Mouse (Mus musculus) liver, embryonic 14.5 days (tissue): Measurements from ENCODE around the gene Gpatch4. TPM values are rescaled to one million over a fixed set of nuclear protein-coding genes. Genes with fewer than 3 reads are reported as not detected.

Source experiments
- ATAC-seq: fragments of 200-750 bp; cut with Nextera tagmentation; 2 replicates; pipeline ENCODE4 v1.8.0; 2017; ENCODE audit warnings: moderate number of reproducible peaks, mild to moderate bottlenecking, moderate library complexity; ENCODE audit not compliant: insufficient read depth
- DNase-seq, 3 experiments: peaks; one replicate each; pipeline ENCODE4 v3.0.0-alpha.2; 2012 to 2013; ENCODE audit warnings: low read depth in 3 of 3, low spot score in 3 of 3
- H3K27ac ChIP-seq: fragments of 300-500 bp; sonication (generic); 2 replicates; pipeline ENCODE4 v1.5.1; 2014; ENCODE audit warnings: moderate library complexity, mild to moderate bottlenecking, control low read depth, inconsistent platforms
- H3K27me3 ChIP-seq: fragments of 300-500 bp; sonication (generic); 2 replicates; pipeline ENCODE4 v1.6.1; 2014; ENCODE audit warnings: mild to moderate bottlenecking, low read length, moderate library complexity; ENCODE audit not compliant: control insufficient read depth, insufficient read depth
- H3K36me3 ChIP-seq: fragments of 300-500 bp; sonication (generic); replicated peaks from 2 replicates; pipeline ENCODE4 v1.6.1; 2014; ENCODE audit warnings: low read depth; ENCODE audit not compliant: control insufficient read depth, insufficient read depth
- H3K4me1 ChIP-seq, 2 experiments: fragments of 200-500 bp in 1 of 2; fragments of 300-500 bp in 1 of 2; sonication (generic) in 1 of 2; replicated peaks; 2 replicates each; pipeline ENCODE4 v1.6.1; 2012 to 2014; ENCODE audit warnings: antibody characterized with exemption in 1 of 2, inconsistent platforms in 1 of 2, low read length in 1 of 2; ENCODE audit not compliant: control insufficient read depth in 2 of 2, insufficient read depth in 2 of 2
- H3K4me2 ChIP-seq: fragments of 300-500 bp; sonication (generic); 2 replicates; pipeline ENCODE4 v1.6.1; 2014; ENCODE audit warnings: low read depth, mild to moderate bottlenecking, control low read depth, moderate library complexity
- H3K4me3 ChIP-seq, 2 experiments: fragments of 200-500 bp in 1 of 2; fragments of 300-500 bp in 1 of 2; sonication (generic) in 1 of 2; 2 replicates each; pipeline ENCODE4 v1.5.1; 2012 to 2014; ENCODE audit warnings: low read depth in 2 of 2, low read length in 2 of 2, mild to moderate bottlenecking in 2 of 2, control low read depth in 1 of 2, inconsistent platforms in 1 of 2, moderate library complexity in 1 of 2; ENCODE audit not compliant: insufficient read depth in 1 of 2
- H3K9ac ChIP-seq: fragments of 300-500 bp; sonication (generic); replicated peaks from 2 replicates; pipeline ENCODE4 v1.6.1; 2014; ENCODE audit warnings: mild to moderate bottlenecking, control low read depth, moderate library complexity
- H3K9me3 ChIP-seq: fragments of 300-500 bp; sonication (generic); 2 replicates; pipeline ENCODE4 v1.6.1; 2016; ENCODE audit warnings: low read length, mixed read lengths; ENCODE audit not compliant: control insufficient read depth
- CTCF ChIP-seq: IDR thresholded peaks from 2 replicates; pipeline ENCODE4 v1.5.1; 2016; ENCODE audit warnings: antibody characterized with exemption, low read depth, control low read depth
- EP300 ChIP-seq: IDR thresholded peaks from 2 replicates; pipeline ENCODE4 v1.6.1; 2016; ENCODE audit warnings: antibody characterized with exemption, low read depth
- WGBS: fragments of 180-500 bp; shearing (Covaris S2); extraction: QIAGEN DNeasy Blood & Tissue Kit; methylation state at CpG from one replicate; pipeline ENCODE4 v1.1.7; 2014; ENCODE audit not compliant: insufficient replicate concordance; 5-methylcytosine and 5-hydroxymethylcytosine counted together
- polyA plus RNA-seq, 2 experiments: library from polyadenylated mRNA; depleted of rRNA in 1 of 2; stranded (reverse) in 1 of 2; unstranded in 1 of 2; fragments of >200 nt; fragmentation: Nextera tagmentation in 1 of 2; extraction: Ambion mirVana in 1 of 2; gene quantifications; 2 replicates each; pipeline versions ENCODE4 v1.2.1 to v1.2.3; 2012 to 2014

Gene Gpatch4
- polyA plus RNA-seq, 2 experiments = 11.5 to 19.0 TPM

- Histone ChIP-seq H3K4me2 (no peak overlapping the region), H3K9ac (no peak overlapping the region), H3K27ac (no peak overlapping the region), H3K27me3 (peaks cover 89% of the 10 kb centered on the region), H3K4me1 (no peaks in the 10 kb centered on the region), H3K4me3 (no peak overlapping the region), H3K36me3 (no peaks in the 10 kb centered on the region), H3K9me3 (no peaks in the 10 kb centered on the region)
- DNase-seq (no peak), ATAC-seq (no peak)
- 5% methylated on average over 7 of the region's 7 CpGs for WGBS
- TF ChIP-seq CTCF = no peak
- TF ChIP-seq EP300 = no peak
Observed at GRCm38 (mm10) chr3:87998747-87999146, 44.2 kb upstream of the Gpatch4 start.

DNA sequence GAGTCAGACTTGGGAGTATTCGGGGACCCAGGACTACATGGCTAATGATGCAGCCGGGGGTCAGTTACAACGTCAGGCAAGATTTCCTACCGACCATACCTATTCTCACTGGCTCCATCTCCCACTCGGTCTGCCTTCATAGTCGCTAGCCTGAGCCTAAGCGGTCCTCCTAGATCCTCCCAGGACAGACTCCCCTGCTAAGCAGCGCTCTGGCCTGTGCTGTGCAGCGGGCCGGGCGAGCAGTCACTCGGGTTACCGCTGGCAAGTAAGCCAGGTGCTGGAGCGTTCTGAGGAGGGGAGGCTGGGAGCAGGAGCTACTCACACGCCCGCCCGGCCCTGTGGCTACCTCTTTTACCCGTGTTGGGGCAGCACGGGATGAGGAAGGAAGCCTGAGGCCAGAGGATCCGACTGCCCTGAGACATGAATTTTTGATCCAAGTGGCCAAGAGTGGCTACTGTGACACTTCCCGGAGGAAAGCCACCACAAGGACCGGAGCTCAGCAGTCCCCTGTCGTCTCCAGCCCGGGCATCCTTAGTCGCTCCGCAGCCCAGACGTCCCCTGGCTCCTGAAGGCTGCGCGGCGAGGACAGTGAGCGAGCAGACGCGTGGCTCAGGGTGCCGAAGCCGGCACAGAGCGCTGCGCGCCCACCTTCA lies 43.5 kb upstream of the Gpatch4 start:
- DNase-seq = no peak
- Histone ChIP-seq H3K9ac (no peak overlapping the region), H3K27ac (no peak overlapping the region), H3K4me3 (no peak overlapping the region), H3K36me3 (no peaks in the 10 kb centered on the region), H3K4me2 (no peak overlapping the region), H3K27me3 (peaks cover 83% of the 10 kb centered on the region), H3K4me1 (no peaks in the 10 kb centered on the region), H3K9me3 (no peaks in the 10 kb centered on the region)
- ATAC-seq = no peak
- TF ChIP-seq CTCF = no peak
- no peak for TF ChIP-seq EP300
- WGBS = 2% methylated on average over 38 of the region's 38 CpGs

DNA sequence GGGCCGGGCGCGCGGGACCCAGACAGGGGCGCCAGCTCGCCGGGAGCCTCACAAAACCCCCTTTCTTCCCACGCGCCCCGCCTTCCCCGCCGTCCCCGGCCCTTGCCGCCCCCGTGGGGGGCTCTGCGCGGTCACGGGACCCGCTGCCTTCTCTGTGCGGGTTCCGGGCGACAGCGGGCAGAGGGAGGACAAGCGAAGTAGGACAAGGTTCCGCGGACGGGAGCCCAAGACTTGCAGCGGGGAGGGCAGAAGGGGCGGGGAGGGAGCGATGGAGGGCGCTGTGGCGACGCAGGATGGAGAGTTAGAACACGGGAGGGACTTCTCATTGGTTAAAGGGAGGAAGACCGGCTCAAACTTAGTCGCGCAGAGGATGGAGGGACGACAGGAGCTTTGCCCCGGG lies 42.7 kb upstream of the Gpatch4 start, which contains the start of gene Bcan:
Bcan (minus strand) TSS at position 50 of the 400 bp plus-strand sequence.
- H3K9ac ChIP-seq = no peak within 1 kb of the TSS
- no peaks in the 10 kb centered on the region for H3K36me3 ChIP-seq
- no peak within 1 kb of the TSS for H3K4me2 ChIP-seq
- H3K9me3 ChIP-seq = no peaks in the 10 kb centered on the region
- DNase-seq (no peak), ATAC-seq (no peak)
- TF ChIP-seq EP300 (no peak), CTCF (no peak)
- no peak within 1 kb of the TSS for H3K4me3 ChIP-seq
- H3K27me3 ChIP-seq = peaks cover 77% of the 10 kb centered on the region
- 1% methylated on average over 39 of the region's 39 CpGs for WGBS
- no peaks in the 10 kb centered on the region for H3K4me1 ChIP-seq
- H3K27ac ChIP-seq = no peak within 1 kb of the TSS

DNA sequence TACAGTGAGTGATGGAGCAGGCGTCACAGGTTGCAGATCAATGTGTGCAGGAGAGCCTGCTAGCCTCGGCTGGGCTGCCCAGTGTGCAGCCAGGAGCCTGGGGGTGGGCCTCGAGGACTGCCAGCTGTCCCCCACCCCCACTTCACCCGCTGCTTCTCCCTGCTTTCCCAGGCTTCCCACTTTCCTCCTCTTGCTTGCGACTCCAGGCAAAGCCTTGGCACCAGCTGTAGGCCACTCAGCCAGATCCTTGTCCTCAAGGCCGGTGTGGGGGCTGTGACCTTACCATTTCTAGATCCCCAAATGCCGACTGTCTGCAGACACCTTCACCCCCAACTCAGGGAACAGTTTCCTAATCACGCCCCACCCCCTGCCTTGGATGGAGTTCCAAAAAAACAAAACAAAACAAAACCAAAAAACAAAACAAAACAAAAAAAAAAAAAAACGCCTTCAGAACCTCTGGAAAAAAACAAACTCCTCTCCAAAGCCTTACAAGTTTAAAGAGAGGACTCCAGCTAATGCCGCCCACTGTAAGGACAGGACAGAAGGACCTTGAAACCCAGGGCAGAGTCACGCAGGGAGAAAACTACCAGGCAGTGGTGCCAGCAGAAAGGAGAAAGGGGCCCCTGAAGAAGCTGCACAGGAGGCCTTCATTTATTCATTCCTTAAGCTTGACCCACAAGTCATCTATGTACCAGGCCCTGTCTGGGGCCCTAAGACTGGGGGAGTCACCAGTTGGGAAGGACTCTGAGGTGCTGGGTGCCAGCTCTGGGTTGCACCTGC lies 41.9 kb upstream of the Gpatch4 start:
- no peak for ATAC-seq

DNA sequence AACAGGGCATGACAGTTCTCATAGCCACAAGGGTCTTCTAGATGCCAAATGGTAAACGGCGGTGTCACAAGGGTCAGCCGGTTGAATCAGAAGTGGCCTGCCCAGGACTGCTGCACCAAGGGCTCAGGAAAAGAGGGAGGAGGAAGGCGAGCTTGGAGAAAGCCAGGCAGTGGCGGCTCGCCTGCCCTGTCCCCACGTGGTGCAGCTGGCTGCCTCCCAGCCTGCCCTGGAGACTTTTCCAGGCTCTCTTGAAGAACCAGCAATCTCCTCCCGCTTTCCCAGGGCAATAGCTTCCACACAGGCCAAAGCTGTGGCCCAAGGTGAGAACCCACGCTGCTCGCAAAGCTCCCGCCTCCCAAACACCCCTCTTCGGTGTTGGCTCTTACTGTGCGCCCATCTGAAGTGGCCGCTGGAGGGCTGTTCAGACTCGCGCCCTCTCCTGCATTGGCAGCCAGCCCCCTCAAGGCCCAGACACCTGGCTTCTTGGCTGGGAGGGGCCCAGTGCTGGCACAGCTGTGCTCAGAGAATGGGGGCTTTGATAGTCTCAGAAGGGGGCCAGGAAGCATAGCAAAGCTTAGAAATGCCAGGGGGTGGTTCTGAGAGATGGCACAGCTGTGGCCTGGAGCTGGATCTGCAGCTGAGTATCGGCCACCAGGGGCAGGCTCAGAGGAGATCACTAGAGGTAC lies 40.5 kb upstream of the Gpatch4 start:
- Histone ChIP-seq H3K36me3 (no peaks in the 10 kb centered on the region), H3K27me3 (peaks cover 54% of the 10 kb centered on the region), H3K9me3 (no peaks in the 10 kb centered on the region; the same call in 1 of the 2 replicates), H3K4me2 (no peak overlapping the region), H3K4me3 (no peak overlapping the region), H3K4me1 (no peaks in the 10 kb centered on the region), H3K27ac (no peak overlapping the region), H3K9ac (no peak overlapping the region)
- 5% methylated on average over 17 of the region's 17 CpGs for WGBS
- ATAC-seq = no peak
- TF ChIP-seq CTCF (peak; percentile 6; the same call in 1 of the 2 replicates), EP300 (no peak)
- no peak for DNase-seq

More for the DNA sequence above, 41.9 kb upstream of the Gpatch4 start:
- H3K4me2 ChIP-seq = no peak overlapping the region
- WGBS = 8% methylated on average over 11 of the region's 11 CpGs
- H3K9ac ChIP-seq = no peak overlapping the region
- no peak overlapping the region for H3K27ac ChIP-seq
- no peak for TF ChIP-seq CTCF
- no peak for TF ChIP-seq EP300
- peaks cover 68% of the 10 kb centered on the region for H3K27me3 ChIP-seq
- no peaks in the 10 kb centered on the region; the same call in 1 of the 2 replicates for H3K9me3 ChIP-seq
- no peaks in the 10 kb centered on the region for H3K4me1 ChIP-seq
- H3K4me3 ChIP-seq = no peak overlapping the region
- H3K36me3 ChIP-seq = no peaks in the 10 kb centered on the region
- DNase-seq = no peak
